Mouse (Mus musculus): ENCODE results near the gene Ptprs.

Gene Ptprs

GRCm38 (mm10) chr17:56490438-56491152 lies 14.3 kb upstream of the Ptprs start:
- no peak for DNase-seq (ENCODE audit: low spot score)

GRCm38 (mm10) chr17:56488028-56488427 lies 11.7 kb upstream of the Ptprs start:
- no peak for DNase-seq (ENCODE audit: low spot score)

GRCm38 (mm10) chr17:56487441-56487888 lies 11.2 kb upstream of the Ptprs start:
- DNase-seq (ENCODE audit: low spot score), result no peak

DNA sequence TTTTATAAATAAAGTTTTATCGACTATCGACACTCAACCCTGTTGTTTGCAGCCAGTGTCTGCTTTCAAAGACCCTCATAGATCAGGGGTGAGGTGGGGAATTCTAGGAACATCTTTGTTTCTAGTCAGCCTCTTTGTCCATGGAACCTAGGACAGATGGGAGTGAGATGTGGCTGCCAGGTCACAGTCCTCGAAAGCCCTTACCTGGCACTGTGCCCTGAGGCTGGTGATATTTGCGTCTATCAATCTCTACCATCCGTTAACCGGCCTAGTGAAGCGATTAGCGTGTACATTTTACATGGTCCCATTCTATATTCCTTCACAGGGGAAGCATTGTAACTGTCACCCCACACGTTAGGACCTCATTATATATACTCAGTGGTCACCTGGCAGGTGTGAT lies 9.6 kb upstream of the Ptprs start:
- no peak for DNase-seq (ENCODE audit: low spot score)

DNA sequence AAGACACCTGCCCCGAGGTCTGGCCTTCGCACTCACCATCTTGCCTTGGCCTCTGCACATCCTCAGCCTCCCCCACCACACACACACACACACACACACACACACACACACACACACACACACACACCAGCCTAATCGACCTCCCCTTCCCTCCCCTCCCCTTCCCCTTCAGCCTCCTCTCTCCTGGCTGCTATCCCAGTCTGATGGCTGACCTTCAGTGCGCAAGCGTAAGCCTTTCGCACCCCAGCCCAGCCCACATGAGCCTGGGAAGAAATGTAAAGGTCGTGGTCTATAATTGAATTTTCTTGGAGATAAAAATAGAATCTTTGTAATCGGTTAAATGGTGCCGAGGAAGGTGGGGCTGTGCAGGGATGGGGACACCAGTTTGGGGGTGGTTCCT lies 8.8 kb upstream of the Ptprs start:
- DNase-seq (ENCODE audit: low spot score), result no peak

- DNase-seq (ENCODE audit: low spot score), result no peak
These were observed 6.4 kb upstream of the Ptprs start for GRCm38 (mm10) chr17:56482671-56483070.

- no peak for DNase-seq (ENCODE audit: low spot score)
These were observed 3.1 kb upstream of the Ptprs start for GRCm38 (mm10) chr17:56479358-56479757.

DNA sequence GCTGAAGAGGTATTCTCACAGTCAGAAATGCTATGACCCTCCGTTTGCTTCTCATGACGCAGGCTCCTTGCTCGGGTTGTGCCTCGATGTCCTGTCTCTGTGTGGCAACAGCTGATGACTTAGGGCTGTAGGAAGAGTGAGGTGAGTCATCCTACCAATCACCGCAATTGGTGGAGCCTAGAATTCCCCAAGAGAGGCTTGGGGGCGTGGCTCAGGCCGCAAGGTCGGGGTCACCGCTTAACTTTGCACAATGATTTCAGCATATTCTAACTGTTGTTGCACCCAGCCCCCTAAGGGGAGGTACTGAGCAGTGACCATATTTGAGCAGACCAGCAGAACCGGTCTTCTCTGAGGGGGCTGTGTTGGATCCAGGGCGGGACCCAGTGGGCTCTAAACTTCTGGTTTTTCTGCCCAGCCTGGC lies 1.9 kb upstream of the Ptprs start:
- no peak for DNase-seq (ENCODE audit: low spot score)

- no peak for DNase-seq (ENCODE audit: low spot score)
These were observed 1.0 kb upstream of the Ptprs start for GRCm38 (mm10) chr17:56477191-56477818.

- no peak for DNase-seq (ENCODE audit: low spot score)
These were observed 490 bp downstream of the Ptprs start for GRCm38 (mm10) chr17:56475584-56476401.

DNA sequence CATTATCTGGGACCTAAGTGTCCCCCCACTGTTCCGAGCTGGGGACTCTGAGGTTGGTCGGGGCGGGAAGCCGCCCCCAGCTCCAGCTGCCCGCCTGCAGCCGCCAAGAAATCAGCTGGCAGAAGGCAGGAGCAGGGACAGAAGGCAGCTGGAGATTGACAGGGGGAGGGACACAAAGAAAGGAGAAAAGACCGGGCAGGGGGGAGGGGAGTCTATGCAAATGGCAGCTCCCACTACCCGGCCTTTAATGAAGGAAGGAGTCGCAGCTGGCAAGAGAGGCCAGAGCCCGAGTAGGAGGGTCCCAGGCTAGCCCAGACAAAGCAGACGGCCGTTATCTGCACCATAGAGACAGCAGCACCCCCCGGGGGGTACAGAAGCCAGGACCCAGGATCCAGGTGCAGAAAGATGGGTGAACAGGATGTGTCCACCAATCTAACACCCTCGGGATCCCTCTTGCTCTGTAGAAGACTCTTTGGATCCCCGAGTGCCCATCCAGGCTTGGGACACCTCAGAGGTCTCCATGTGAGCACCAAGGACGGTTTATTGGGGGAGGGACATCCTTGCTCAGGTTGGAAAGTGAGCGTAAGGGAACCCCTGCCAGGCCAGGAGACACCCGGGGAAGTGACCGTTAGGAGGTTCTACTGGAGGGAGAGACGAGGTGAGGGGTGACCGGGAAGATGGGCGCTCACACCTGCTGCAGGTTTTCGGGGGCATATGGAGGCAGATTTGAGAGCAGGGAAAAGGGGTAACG lies 1.3 kb downstream of the Ptprs start:
- no peak for DNase-seq (ENCODE audit: low spot score)

GRCm38 (mm10) chr17:56474311-56474830 lies 1.9 kb downstream of the Ptprs start:
- no peak for DNase-seq (ENCODE audit: low spot score)

DNA sequence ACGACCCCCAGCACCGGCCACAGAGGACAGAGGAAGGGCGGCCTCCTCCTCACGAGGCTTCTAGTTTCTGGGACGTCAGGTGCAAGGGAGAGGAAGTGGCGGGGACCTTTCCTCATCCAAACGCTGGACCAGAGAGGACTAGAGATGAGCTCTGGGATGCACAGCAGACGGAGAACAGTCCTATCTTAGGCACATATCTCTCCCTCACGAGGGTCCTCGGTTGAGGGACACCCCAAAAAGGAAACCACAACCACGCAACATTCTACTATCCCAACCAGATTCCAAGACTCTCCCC lies 2.7 kb downstream of the Ptprs start:
- no peak for DNase-seq (ENCODE audit: low spot score)

DNA sequence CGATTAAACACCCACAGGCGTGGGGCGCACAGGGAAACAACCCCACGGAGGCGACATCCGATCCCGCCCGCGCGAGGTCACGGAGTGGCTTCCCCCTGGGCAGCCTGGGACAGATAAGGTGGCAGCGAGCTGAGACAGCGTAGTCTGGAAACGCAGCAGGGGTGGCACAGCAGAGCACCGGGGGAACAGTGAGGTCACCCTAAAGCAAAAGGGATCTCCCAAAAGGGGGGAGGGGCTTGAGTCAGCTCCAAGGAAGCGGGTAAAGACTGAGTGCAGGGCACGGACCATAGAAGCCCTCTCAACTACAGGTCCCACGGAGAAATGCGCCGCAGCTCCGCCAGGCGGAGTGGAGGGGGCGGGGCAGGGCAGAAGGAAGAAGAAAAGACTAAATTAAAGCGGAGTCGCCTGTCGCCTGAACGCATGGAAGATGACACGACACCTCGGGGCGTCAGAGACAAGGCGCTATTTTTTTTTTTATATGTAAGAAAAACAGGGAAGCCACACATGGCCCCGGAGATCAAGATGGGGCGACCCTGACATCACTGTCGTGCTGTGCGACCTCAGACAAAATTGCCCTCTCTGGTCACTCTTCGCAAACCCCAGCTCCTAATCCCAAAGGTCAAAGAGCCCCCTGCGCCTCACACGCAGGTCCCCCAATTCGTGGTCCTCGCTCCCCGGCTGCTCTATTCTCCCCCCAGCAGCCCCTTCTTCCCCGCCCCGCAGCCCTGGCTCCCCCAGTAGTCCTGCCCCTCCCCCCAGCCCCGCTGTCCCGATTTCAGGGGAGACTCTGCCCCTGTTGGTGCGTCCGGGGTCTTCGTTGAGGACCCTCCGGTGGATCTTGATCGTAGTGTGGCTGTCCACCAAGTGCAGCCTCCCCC lies 3.3 kb downstream of the Ptprs start:
- peak; percentile 57 for DNase-seq (ENCODE audit: low spot score)

DNA sequence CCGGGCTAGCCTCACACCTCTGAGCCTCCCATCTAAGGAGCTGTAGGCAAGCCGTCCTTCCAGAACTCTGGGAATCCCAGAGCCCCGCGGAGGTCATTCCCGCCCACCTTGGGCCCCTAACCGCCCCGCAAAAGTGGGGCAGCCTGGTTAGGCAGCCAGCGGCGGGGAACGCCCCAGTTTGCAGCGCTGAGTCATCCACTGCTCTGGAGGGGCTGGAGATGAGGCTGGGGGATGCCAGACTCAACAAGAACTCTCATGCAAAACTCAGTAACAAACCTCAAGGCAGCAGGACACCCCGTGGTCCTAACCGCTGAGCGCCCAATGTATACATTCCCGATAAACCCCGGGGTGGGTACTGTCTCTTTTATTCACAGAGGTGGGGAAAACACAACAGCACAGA lies 4.2 kb downstream of the Ptprs start:
- DNase-seq (ENCODE audit: low spot score), result no peak

GRCm38 (mm10) chr17:56471136-56471535 lies 5.1 kb downstream of the Ptprs start:
- DNase-seq (ENCODE audit: low spot score), result no peak

GRCm38 (mm10) chr17:56470571-56470970 lies 5.7 kb downstream of the Ptprs start:
- no peak for DNase-seq (ENCODE audit: low spot score)

- no peak for DNase-seq (ENCODE audit: low spot score)
These were observed 6.3 kb downstream of the Ptprs start for GRCm38 (mm10) chr17:56470001-56470436.

- no peak for DNase-seq (ENCODE audit: low spot score)
These were observed 7.0 kb downstream of the Ptprs start for GRCm38 (mm10) chr17:56469275-56469674.

DNA sequence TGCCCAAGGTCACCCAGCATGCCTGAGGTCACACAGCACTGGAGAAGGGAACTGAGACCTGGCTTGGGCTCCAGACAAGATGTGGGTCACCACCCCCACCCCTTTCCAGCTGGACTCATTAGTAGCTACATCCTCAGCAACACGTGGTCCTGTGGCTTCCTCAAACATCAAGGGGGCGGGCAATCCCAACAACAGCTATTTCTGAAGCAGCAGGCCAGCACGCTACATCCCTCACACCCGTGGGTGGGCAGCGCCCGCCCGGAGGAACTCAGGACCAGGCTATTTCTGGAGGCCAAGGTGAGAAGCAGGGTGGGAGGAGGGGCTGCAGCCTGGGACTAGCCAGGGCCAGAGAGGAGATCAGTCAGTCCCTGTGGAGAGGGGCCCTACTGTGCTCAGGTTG lies 7.4 kb downstream of the Ptprs start:
- no peak for DNase-seq (ENCODE audit: low spot score)

- no peak for DNase-seq (ENCODE audit: low spot score)
These were observed 7.9 kb downstream of the Ptprs start for GRCm38 (mm10) chr17:56468380-56468779.
